Mouse (Mus musculus) hematopoietic stem cell, adult 5-6 weeks (primary cell): ENCODE data around the gene Rplp2. TPM values are rescaled to one million over a fixed set of nuclear protein-coding genes. Genes with fewer than 3 reads are reported as not detected.
"Not testable (repeated sequence)": the region's sequence is repeated elsewhere in the genome, so short reads cannot be mapped to it uniquely, and the experiment has no call there.

Experiments used
- ATAC-seq, 2 experiments: fragments of 125-278 bp in 1 of 2; replicated peaks in 1 of 2; 2 replicates each; pipeline ENCODE4 v1.8.0; 2016 to 2017; ENCODE audit warnings: inconsistent platforms in 2 of 2, mild to moderate bottlenecking in 2 of 2, moderate number of reproducible peaks in 2 of 2, low read depth in 1 of 2, moderate TSS enrichment in 1 of 2; ENCODE audit not compliant: low FRiP score in 2 of 2, poor library complexity in 2 of 2, severe bottlenecking in 2 of 2, insufficient read depth in 1 of 2, low TSS enrichment in 1 of 2
- total RNA-seq: library from RNA; stranded (forward); fragments of 172-1452, 232-1000 nt; gene quantifications from 2 replicates; pipeline ENCODE4 v1.2.3, GENCODE M21; 2017

Gene Rplp2
- total RNA-seq = 1,528 and 3,641 TPM in 2 replicates

DNA sequence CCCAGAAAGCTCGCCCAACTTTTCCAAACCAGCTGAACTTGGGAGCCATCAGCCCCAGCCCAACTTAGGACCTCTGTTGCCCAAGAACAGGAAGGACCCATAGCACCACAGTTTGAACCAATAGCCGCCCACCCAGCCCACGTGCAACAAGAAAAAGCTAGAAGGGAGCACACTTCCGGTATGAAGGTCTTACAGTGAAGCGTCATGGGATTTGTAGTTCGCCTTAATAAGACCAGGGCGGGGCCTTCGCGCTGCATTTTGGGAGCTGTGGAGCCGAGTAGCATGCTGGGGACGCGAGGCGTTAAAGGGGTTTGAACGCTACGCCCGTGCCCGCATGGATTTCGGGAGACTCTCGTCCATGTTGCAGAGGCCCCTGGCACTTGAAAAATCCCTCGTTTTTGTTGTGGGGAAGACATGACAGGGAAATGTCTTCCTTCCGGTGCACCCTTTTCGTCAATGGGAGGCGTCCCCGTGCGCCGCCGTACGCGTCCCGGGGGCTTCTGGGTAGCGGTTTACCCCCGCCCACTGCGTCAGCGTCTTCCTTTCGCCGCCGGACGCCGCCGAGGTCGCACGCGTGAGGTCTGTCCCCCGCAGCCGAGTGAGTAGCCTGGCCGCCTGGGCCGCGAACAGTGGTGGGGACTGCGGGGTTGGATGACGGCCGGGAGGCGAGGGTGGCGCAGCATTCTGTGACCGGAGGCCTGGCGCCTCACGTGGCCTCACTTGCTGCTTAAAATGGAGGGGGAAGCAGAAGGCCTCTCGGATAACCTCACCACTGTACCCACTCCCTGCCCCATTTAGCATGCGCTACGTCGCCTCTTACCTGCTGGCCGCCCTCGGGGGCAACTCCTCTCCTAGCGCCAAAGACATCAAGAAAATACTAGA, at the start of gene Rplp2:
Gene Rplp2, plus strand, starts transcription at position 261 of the 882 bp plus-strand sequence.
- ATAC-seq = peak; percentile 86 to 92

DNA sequence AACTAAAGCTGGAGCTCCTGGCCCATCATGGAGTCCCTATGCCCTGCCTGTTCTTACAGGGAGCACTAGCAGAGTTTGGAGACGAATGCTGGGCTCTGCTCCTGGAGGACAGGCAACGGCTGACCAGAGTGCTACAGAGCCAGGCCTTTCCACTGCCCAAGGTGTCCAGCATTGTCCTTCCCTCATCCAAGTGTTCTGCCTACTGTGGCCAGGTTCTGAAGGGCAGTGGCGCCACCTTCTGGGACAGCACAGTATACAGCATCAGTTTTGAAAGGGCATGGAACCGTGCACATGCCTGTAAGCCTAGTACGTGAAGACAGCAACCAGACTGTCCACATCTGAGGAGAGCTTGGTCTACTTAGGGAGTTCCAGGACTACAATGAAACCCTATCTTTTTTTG, 43.9 kb upstream of the Rplp2 start:
- peak; percentile 53 to 92 for ATAC-seq

DNA sequence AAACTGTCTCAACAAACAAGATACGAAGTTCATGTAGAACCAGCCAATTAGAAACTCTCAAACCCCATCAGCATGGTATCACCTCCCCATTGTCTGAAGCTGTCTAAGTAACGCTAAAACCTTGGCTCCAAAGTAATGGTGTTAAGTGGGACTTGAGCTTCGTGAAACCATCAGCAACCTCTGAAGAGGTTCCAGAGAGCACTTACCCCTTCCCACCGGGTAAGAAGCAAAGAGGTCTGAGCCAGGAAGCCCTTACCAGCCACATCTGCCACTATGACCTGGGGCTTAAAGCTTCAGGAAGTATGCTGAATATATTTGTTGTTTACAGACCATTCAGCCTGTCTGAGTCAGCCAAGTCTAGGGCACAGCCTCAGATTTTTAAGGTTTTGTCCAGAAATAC, 41.7 kb upstream of the Rplp2 start:
- ATAC-seq = no peak

DNA sequence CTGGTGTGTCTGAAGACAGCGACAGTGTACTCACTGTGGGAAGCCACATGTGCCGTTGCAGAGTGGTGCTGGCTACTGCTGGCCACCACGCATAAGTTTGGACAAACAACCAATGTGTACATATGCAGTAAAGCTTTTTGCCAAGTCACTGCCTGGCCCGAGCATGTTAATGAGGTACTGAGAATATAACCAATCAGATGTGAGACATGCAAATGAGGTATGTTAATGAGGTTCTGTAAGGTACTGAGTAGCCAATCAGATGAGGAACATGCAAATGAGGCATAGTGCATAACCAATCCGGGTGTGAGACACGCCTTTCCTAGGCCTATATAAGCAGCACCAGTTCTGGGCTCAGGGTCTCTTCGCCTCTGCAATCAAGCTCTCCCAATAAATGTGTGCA, 39.5 kb upstream of the Rplp2 start:
- ATAC-seq = not testable (repeated sequence)

DNA sequence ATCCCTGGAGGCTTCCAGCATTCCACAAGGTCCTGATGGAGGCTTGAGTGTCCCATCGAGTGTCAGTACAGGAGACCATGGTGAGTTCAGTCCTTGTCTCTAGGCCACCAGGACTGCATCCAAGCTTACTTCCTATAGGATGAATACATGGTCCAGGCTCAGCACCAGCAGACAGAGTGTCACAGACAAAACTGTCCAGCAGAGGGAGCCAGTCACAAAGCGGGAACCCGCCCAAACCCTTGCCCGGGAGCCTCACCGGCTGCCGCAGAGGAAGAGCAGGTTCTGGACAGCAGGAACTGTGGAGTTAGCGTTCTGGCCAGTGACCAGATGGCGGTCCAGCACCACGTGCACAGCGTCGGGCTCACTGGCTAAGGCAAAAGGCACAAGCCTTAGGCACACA, 38.3 kb upstream of the Rplp2 start:
- ATAC-seq = peak; percentile 83 to 84

DNA sequence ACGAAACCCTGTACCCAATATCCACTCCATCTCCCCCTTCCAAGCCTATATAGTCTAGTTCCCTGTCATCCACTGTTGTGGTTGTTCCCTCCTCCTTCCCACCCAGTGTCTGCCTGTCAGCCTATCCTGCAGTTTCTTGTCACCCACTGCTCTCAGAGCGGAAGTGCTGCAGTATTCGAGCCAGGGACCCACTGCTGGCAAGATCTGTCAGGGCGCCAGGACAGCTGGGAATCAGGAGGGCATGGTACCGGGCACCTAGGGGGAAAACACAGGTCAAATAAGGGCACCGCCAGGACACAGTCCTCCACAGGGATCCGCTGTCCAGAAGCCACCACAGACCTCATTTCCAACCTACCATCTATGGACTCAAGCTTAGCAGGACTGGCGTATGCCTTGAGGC, 36.5 kb upstream of the Rplp2 start:
- ATAC-seq = no peak

DNA sequence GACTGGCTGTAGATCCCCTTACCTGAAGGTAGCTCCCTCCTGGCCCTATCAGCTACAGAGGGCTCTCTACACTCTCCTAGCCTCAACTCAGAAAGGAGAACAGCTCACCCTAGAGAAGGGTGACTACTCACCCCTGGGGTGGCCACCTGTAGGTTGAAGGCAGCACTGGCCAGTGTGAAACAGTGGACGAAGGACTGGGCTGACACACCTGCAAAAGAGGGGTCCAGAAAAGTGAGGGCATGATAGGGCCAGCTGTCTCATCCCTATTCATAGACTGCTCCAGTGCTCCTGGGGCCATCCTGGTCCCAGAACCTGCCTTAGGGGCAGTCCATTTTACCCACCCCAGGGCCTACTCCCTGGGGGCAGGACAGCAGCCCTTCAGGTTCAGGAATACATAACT, 35.5 kb upstream of the Rplp2 start:
- no peak for ATAC-seq

DNA sequence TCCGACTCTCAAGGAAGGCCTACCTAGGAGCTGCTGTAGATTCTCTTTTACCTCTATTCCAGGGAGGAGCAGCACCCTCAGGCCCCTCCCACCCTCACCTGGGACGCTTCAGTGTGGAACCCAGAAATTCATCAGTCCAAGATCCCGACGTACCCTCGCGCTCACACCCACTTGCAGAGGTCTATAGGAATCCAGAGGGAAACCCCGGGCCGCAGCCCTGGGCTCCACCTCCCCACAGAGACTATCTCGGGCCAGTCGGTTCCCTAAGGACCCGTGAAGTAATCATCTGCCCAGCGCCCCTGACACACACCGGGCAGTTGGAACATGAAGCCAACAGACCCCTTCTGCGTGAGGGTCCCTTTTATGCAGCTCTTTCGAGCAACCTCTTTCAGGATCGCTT, 33.8 kb upstream of the Rplp2 start:
- ATAC-seq = no peak

DNA sequence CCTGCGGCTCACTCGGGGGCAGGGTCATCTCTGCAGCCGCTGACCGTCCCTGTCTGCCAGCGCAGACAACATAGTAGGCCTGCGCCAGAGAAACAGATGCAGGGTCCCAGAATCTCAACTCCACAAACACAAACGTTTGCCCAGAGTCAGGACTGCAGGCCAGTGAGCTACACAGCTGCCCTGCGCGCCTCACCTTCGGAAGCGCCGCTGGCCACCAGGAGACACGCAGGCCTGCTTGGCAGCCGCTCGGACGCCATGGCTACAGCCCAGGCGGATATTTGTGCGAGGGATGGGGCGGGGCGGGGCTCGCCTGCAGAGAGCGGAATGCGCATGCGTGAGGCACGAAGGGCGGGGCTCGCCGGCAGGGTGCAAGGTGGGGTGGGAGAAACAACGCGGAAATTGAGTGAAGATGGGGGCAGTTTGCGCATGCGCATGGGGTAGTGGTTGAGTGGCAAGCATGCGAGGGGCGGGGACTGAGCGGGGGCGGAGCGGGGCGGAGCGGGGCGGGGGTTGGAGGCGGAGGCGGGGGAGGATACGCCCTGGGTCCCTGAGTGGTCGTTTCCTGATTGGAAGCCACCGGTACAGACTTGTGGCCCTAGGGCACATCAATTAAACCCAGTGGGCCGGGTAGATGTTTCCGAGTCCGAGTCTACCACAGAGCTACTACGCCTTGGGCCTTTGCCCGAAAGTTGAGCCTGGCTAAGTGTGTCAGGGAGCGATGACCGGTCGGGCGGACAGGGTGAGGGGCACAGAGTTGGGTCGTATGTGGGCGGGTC, 33.2 kb upstream of the Rplp2 start, which contains the start of gene Gatd1:
Gene Gatd1, minus strand, starts transcription at position 328 of the 776 bp plus-strand sequence.
- peak; percentile 85 to 88 for ATAC-seq

DNA sequence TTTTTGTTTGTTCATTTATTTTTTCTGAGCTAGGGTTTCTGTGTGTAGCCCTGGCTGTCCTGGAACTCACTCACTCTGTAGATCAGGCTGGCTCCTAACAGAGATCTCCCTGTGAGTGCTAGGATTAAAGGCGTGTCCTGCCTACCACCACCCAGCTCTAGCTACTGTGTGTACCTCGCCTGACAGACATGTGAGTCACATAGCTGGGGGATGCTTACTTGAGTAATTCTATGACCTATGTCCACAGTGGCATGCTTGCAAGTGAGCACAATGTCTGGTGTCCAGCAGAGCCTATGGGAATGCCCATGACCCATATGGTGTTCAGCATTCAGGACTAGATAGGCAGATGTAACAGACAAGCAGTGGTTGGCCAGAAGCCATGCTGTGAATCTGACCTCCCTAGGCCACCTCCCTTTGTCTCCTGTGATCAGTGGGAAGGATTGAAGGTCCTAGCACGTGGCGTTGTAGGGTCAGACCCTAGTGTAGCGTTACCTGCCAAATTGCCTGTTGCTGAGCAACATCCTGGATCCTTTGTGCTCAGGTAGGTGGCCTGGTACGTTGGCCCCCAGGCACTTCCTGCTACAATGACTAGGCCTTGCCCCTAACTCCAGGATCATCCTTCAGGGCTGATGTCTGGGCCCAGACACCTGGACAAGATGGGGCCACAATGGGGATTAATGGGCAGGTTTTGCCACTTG, 30.9 kb upstream of the Rplp2 start:
- ATAC-seq = no peak

DNA sequence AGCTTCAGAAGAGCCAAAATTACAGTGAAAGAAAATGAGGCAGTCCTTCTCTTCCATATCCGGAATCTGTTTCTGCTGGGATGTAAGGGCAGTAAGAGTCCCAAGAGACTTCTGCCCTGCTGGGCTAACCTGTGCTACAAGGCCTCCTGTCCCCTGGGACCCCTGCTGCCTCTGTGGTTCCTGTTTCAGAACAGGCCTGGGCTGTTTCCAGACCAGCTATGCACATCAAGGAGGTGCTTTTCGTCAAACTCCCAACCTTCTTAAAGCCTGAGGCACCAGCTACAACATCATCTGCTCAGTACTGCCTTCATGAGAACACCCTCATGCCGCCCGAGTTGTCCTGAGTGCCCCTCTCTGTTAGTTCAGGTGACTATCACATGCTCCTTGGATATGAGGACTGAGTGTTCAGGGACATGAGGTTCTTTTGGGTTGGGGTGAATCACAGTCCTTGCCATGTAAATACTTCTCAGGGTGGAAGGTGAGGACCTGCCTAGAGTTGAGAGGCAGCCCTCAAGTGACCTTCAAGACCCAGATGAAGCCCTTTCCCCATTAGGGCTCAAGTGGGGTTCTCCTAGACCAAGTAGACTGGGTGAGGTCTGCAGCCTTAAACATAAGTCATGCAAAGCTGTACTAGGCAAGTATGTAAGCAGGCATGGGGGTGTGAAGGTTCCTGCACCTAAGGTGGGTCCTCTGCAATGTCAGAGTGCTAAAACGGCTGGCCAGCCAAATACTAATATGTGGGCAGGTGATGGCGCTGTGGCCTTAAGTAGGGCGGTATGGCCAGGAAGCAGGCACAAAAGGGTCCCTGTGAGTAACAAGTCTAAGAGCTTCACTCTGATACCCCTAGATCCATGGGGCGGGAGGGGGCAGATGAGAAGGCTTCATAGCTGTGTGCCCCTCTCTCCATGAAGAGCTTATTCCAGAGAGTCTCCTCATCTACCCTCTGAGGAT, 29.2 kb upstream of the Rplp2 start:
- no peak for ATAC-seq

DNA sequence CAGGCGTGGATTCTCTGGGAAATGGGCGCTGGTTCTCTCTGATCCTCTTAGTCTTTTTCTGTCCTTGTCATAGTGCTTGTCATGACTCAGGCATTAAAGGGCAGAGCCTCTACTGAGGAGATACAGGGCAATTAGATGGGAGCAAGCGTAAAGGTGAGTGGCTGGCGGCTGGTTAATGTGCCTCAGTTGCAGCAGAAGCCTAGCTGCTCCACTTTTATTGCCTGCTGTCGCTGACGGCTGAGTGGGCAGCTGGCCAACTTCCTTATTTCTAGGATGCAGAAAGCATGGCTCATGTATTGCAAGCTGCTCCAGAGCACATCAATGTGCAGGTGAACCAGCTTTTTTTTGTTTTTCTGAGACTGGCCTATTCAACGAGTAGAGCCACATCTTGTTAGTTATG, 28.2 kb upstream of the Rplp2 start:
- peak in 1 of 2 experiments; percentile 57; a peak in 1 of 4 replicates for ATAC-seq

DNA sequence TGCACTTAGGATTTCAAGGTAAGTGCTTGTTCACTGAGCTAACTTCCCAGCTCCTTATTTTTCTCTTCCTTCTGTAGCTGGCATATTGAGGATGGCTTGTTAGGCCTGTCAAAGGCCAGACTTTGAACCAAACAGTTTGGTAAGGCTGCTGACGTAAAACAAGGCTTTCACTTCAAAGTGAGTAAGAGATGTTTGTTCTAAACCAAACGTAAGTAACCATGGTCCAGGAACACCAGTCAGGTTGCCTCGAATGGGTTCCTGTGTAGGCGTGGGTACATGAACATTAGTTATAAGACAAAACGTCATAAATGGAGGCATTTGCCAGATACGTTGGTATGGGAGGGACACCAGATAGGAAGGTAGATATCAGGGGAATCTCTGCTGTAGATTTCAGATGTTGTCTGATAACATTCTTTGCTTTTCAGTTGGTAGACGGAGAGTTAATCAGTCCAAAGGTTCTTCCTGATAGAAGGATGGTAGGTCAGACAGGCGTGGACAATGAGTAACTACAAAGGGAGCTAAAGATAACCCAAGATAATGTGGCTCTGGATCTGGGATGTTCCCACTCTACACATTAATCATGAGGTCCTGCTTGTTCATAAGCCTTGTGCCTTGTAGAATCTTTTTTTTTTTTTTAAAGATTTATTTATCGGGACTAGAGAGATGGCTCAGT, 27.0 kb upstream of the Rplp2 start:
- no peak for ATAC-seq

DNA sequence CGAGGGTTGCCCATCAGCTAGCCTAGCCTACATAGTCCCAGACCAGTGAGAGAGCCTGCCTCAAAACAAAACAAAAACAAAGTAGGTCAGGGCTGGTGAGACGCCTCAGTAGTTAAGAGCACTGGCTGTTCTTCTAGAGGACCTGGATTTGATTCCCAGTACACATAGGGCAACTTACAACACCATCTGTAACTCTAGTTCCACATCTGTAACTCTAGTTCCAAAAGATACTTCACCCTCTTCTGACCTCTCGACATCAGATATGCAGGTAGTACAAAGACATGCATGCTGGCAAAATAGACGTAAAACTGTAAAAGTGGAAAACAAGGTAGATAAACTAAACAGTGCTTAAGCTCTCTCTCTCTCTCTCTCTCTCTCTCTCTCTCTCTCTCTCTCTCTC, 23.4 kb upstream of the Rplp2 start:
- no peak for ATAC-seq

DNA sequence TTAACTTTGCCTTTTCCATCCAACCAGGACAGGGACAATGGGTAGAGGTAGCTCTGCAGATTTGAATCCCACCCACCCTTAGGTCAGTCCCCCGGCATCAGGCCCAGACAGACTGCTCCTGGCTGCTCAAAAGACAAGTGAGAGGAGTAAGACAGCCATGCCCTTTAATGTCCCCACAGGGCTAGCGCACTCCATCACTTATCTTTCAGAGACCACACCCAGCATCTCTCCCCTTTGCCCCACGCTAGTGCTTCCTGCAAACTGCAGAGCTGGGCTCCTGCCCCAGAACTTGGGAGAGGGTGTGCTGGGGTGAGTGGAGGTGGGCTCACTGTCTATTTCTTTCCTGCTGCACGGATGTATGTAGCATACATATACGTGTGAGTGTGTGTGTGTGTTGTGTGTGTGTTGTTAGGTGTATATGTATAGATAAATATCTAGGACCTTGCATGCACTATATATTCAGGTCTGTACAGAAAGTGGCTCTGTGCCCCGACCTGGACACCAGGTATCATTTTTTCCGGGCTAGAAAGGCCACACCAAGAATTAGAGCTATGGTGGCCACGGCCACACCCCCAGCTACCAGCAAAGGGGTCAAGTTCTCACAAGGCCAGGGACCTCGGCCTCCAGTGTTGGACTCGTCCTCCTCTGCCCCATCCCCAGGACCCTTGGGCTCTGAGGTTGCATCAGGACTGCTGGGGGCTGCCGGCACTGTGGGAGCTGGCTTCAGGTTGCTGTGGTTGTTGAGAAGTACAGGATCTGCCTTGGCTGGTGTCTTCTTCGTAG, 20.0 kb upstream of the Rplp2 start:
- ATAC-seq = no peak

DNA sequence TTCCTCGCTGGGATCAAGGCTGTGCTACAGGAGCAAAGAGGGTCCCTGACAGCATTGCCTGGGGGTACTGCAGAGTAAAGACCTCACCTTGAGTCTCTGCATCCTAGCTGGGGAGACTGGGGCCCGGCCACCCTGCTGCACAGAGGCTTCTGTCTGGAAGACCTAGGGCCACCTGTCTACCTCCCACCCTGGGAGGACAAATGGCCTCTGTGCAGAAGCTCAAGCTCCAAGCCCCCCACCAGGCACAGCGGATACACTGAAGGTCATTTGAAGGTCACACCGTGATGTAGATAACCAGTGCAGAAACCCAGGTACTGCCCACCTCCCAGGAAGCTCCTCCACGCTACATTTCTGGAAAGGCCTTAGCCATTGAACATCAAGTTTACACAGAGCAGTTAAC, 18.5 kb upstream of the Rplp2 start:
- ATAC-seq = no peak
